Mouse (Mus musculus) hindbrain, postnatal 0 days (tissue): ENCODE measurements around the gene Fzd7. TPM values are rescaled to one million over a fixed set of nuclear protein-coding genes. Genes with fewer than 3 reads are reported as not detected.

Experiments
- ATAC-seq: fragments of 200-750 bp; cut with Nextera tagmentation; 2 replicates; pipeline ENCODE4 v1.8.0; 2017; ENCODE audit warnings: mild to moderate bottlenecking, moderate TSS enrichment, moderate library complexity
- DNase-seq: peaks from one replicate; pipeline ENCODE4 v3.0.0-alpha.2; 2015; ENCODE audit warnings: low spot score
- H3K27ac ChIP-seq: fragments of 300-500 bp; sonication (generic); 2 replicates; pipeline ENCODE4 v1.5.1; 2014; ENCODE audit warnings: mild to moderate bottlenecking
- H3K27me3 ChIP-seq: fragments of 300-500 bp; sonication (generic); 2 replicates; pipeline ENCODE4 v1.6.1; 2014; ENCODE audit warnings: low read length, mixed read lengths; ENCODE audit not compliant: insufficient read depth
- H3K36me3 ChIP-seq: fragments of 300-500 bp; sonication (generic); 2 replicates; pipeline ENCODE4 v1.6.1; 2014; ENCODE audit warnings: low read length, mixed read lengths; ENCODE audit not compliant: insufficient read depth
- H3K4me1 ChIP-seq: fragments of 300-500 bp; sonication (generic); 2 replicates; pipeline ENCODE4 v1.6.1; 2014; ENCODE audit warnings: antibody characterized with exemption, low read length, mixed read lengths; ENCODE audit not compliant: insufficient read depth
- H3K4me2 ChIP-seq: fragments of 300-500 bp; sonication (generic); 2 replicates; pipeline ENCODE4 v1.6.1; 2014; ENCODE audit warnings: low read depth, mild to moderate bottlenecking, low read length, moderate library complexity, mixed read lengths
- H3K4me3 ChIP-seq: fragments of 300-500 bp; sonication (generic); 2 replicates; pipeline ENCODE4 v1.5.1; 2014; ENCODE audit warnings: low read length
- H3K9ac ChIP-seq: fragments of 300-500 bp; sonication (generic); replicated peaks from 2 replicates; pipeline ENCODE4 v1.6.1; 2014; ENCODE audit warnings: mild to moderate bottlenecking, low read length, moderate library complexity, mixed read lengths
- H3K9me3 ChIP-seq: fragments of 300-500 bp; sonication (generic); 2 replicates; pipeline ENCODE4 v1.6.1; 2016; ENCODE audit warnings: low read length, mixed read lengths
- CTCF ChIP-seq: IDR thresholded peaks from 2 replicates; pipeline ENCODE4 v1.5.1; 2016; ENCODE audit warnings: antibody characterized with exemption, control low read depth, low read depth
- WGBS: fragments of 180-500 bp; shearing (Covaris S2); extraction: QIAGEN DNeasy Blood & Tissue Kit; methylation state at CpG from one replicate; pipeline ENCODE4 v1.1.7; 2014; 5-methylcytosine and 5-hydroxymethylcytosine counted together
- polyA plus RNA-seq: library from polyadenylated mRNA; unstranded; fragments of >200 nt; fragmentation: Nextera tagmentation; extraction: Ambion mirVana; gene quantifications from 2 replicates; pipeline ENCODE4 v1.2.1, GENCODE M21; 2015
- total RNA-seq: library from RNA; depleted of rRNA; stranded (reverse); fragments of >200 nt; gene quantifications from 2 replicates; pipeline ENCODE4 v1.2.3, GENCODE M21; 2014

Gene Fzd7
- total and polyA plus RNA-seq, 2 experiments from 2014 or later, result 1.8 to 17.2 TPM

DNA sequence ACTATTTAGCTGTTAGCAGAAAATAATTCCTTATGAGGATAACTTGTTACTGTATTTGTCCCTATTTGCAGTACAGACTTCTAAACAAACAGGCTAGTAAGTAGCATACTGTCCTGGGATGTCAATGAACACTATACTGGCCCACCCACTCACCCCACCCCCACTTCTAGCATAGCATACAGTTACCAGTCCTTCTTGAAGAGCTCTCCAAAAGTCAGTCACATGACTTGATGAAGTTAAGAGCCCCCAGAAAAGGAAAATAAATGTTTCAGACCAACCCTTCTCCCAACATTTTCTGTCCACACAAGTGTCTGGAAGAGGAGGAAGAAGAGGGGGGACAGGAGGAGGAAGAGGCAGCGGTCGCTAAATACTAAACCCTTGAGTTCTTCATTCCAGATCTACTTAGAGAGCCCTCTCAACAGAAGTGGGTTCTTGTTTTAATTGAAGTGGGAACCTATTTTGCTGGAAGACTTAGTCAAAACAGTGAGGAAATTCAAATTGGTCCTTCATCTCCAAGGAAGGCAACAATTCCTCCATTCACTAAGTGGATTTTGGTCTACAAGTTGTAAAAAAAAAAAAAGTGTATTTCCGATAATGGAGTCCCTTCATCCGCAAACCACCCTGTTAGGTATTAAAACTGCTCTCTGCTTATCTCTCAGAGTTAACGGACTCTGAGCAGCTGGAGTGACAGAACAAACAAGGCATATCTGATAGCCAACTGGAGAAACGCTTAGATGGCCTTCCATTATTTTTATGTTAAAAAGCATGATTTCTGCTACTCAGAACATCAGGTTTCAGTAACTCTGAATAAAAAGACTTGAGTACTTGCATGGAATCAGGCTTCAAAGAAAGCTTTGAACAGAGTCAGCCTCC lies 15.8 kb downstream of the Fzd7 start:
- DNase-seq (no peak), ATAC-seq (no peak)
- no peaks in the 10 kb centered on the region for H3K27me3 ChIP-seq
- no peaks in the 10 kb centered on the region for H3K4me1 ChIP-seq
- H3K27ac ChIP-seq, result no peak overlapping the region
- H3K9ac ChIP-seq, result no peak overlapping the region
- H3K4me3 ChIP-seq, result no peak overlapping the region
- no peak overlapping the region for H3K4me2 ChIP-seq
- no peaks in the 10 kb centered on the region for H3K36me3 ChIP-seq
- no peak for TF ChIP-seq CTCF
- WGBS, result 85% methylated on average over 6 of the region's 6 CpGs
- no peaks in the 10 kb centered on the region for H3K9me3 ChIP-seq

DNA sequence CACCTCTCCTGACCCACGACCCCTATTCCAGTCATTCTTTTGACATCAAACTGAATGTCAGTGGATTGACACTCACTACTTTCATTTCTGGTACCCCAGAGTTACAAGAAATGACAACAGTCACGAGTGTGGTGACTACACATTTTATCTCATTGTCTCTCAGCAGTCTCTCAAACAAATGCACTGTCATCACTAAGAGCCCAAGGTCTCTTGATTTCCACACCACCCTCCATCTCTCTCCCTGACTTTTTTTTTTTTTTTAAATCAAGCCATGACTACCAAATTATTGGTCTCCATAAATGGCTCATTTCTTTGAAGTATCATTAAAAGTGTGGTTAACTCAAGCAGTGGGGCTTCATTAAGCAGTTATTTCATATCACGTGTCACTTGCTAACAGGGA lies 17.1 kb downstream of the Fzd7 start:
- no peak overlapping the region for H3K4me3 ChIP-seq
- H3K27me3 ChIP-seq, result no peaks in the 10 kb centered on the region
- H3K36me3 ChIP-seq, result no peaks in the 10 kb centered on the region
- TF ChIP-seq CTCF, result no peak
- ATAC-seq (no peak), DNase-seq (no peak)
- H3K9me3 ChIP-seq, result no peaks in the 10 kb centered on the region
- H3K4me1 ChIP-seq, result no peaks in the 10 kb centered on the region
- 72% methylated on average over 3 of the region's 3 CpGs for WGBS
- no peak overlapping the region for H3K27ac ChIP-seq
- no peak overlapping the region for H3K4me2 ChIP-seq
- H3K9ac ChIP-seq, result no peak overlapping the region

- Histone ChIP-seq H3K36me3 (no peaks in the 10 kb centered on the region), H3K4me1 (no peaks in the 10 kb centered on the region), H3K4me2 (no peak overlapping the region), H3K9me3 (no peaks in the 10 kb centered on the region), H3K9ac (no peak overlapping the region), H3K27me3 (no peaks in the 10 kb centered on the region), H3K27ac (no peak overlapping the region), H3K4me3 (no peak overlapping the region)
- ATAC-seq, result no peak
- WGBS, result 76% methylated on average over 2 of the region's 2 CpGs
- DNase-seq, result no peak
- TF ChIP-seq CTCF, result no peak
Observed at GRCm38 (mm10) chr1:59502355-59502754, 20.1 kb downstream of the Fzd7 start.

DNA sequence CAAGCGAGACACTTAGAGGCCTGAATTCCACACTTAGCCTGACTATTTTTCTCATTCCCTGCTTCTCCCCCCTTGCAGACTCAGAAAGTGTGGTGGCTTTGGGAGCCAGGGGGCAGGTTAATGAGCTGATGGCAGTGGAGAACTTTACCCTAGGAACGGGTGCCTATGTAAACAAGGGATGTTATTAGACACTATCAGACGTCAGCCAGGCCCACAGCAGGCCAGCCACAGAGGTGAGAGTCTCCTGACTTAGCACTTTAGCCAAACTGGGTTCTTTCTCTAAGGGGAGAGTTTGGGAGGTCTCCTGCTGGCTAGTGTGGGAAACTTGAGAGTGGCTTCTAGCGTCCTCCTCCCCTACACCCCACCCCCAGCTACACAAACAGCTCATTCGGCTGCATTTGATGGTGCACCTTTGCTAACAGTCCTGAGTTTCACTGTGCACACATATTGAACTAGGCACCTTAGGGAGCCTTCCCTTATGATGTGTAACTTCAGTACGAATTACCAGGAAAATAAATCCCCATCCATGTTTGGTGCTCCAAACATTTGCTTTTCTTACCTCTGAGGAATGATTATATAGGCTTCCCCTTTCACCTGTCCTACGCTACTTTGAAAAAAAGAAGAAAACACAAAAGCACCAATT lies 21.6 kb downstream of the Fzd7 start:
- no peak overlapping the region for H3K4me3 ChIP-seq
- H3K4me1 ChIP-seq, result no peaks in the 10 kb centered on the region
- no peak overlapping the region for H3K9ac ChIP-seq
- WGBS, result 70% methylated on average over 7 of the region's 7 CpGs
- H3K36me3 ChIP-seq, result no peaks in the 10 kb centered on the region
- no peak overlapping the region for H3K27ac ChIP-seq
- no peak overlapping the region for H3K4me2 ChIP-seq
- no peak for TF ChIP-seq CTCF
- no peaks in the 10 kb centered on the region for H3K9me3 ChIP-seq
- no peak for ATAC-seq
- no peaks in the 10 kb centered on the region for H3K27me3 ChIP-seq
- no peak for DNase-seq

DNA sequence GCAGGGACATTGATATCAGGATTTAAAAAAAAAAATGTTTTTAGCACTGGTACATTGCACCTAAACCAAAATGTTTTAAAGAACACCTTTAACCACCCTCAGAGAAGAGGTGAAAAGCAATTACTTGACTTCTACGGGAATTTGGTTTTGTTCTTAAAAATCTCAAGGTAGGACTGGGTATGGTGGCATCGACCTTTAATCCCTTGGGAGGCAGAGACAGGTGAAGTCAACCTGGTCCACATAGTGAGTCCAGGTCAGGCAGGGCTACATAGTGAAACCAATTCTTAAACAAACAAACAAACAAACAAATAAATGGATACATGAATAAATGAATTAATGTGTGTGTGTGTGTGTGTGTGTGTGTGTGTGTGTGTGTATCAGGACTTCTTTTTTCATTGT lies 22.1 kb downstream of the Fzd7 start:
- 77% methylated on average over 2 of the region's 2 CpGs for WGBS
- Histone ChIP-seq H3K9me3 (no peaks in the 10 kb centered on the region), H3K4me1 (no peaks in the 10 kb centered on the region), H3K4me3 (no peak overlapping the region), H3K4me2 (no peak overlapping the region), H3K9ac (no peak overlapping the region), H3K36me3 (no peaks in the 10 kb centered on the region), H3K27ac (no peak overlapping the region), H3K27me3 (no peaks in the 10 kb centered on the region)
- DNase-seq (no peak), ATAC-seq (no peak)
- TF ChIP-seq CTCF, result no peak

GRCm38 (mm10) chr1:59508463-59509139 lies 26.4 kb downstream of the Fzd7 start:
- Histone ChIP-seq H3K9ac (no peak overlapping the region), H3K4me3 (no peak overlapping the region), H3K27me3 (no peaks in the 10 kb centered on the region), H3K27ac (no peak overlapping the region), H3K4me1 (no peaks in the 10 kb centered on the region), H3K9me3 (no peaks in the 10 kb centered on the region), H3K36me3 (no peaks in the 10 kb centered on the region), H3K4me2 (peak overlapping the region; percentile 14; the same call in 1 of the 2 replicates)
- no peak for TF ChIP-seq CTCF
- ATAC-seq, result 0 out of 2 replicates have a peak, but pooled peaks have one; percentile 40
- WGBS, result 16% methylated on average over 17 of the region's 17 CpGs
- DNase-seq, result peak; percentile 55
